Mouse (Mus musculus): ENCODE data around the gene Samm50. TPM values are rescaled to one million over a fixed set of nuclear protein-coding genes. Genes with fewer than 3 reads are reported as not detected.

Gene Samm50
- polyA plus RNA-seq, 3 experiments from 2014 or later: 31.9 to 49.9 (median 46.9) TPM

DNA sequence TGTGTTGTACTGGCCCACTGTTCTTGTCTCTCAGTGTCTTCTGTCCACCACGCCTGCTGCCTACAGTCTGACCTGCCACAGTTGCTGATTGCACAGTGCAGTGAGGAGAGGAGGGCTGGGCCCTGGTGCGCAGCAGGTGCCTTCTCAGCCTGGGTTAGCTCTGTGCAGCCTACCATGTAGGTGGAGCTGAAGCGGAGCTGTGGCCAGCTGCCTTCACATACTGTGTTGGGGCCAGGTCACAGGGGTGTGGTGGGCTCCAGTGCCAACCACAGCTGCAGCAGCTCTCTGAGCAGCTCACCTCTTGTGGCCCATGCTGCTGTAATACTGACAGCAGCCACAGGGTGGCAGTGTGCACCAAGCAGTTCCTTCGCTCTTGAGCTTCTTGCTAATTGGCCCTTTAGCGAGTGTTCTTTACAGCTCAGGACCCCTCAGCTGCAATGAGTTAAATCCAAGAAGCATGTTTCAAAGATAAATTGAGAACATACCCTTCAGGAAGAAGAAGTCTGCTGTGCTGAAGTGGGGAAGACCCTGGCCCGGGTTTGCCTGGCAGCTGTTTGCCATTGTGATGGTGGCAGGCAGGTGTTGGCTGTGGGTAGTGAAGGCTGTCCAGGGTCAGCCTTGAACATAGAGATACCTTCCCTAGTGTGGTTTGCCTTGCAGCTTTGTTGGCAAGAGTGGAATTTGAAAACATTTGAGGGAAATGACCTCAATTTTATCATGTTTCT, 20.2 kb downstream of the Samm50 start:
- peak; percentile 46 for ATAC-seq

- ATAC-seq: no peak
Observed at GRCm38 (mm10) chr15:84212756-84213105, 20.7 kb downstream of the Samm50 start.

- no peak for ATAC-seq
Observed at GRCm38 (mm10) chr15:84213162-84213739, 21.2 kb downstream of the Samm50 start.

GRCm38 (mm10) chr15:84214476-84214875, 22.4 kb downstream of the Samm50 start:
- no peak for ATAC-seq

DNA sequence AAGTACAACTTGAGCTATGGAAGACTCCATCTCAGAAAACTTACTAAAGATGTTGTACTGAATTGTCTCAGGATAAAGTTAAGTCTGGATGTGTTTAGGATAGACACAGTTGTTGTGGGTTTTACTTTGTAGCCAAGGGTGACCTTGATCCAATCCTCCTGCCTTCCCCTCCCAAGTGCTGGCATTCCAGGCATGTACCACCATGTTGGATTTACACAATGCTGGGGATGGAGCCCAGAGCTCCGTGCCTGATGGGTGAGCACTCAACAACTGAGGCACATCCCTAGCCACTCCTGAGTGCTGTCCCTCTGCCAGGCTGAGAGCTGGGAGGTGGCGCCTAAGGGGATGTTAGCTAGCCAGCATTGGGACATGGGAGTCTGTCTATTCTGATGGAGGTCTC, 23.2 kb downstream of the Samm50 start:
- no peak for ATAC-seq

DNA sequence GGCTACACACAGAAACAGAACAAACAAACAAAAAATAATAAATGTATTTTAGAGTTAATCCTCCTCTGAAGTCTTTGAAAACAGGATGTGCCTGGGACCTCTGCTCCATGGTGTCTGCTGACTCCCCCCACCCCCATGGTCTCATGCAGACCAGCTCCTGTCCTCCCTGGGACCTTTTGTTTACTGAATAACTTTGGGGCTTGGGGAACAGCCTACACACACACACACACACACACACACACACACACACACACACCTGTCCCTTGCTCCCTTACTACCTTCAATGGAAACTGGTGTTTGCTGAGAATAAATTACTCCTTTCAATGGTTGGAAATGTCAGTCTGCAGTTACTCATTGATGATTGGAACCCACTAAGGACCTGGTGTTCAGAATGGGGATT, 24.0 kb downstream of the Samm50 start:
- ATAC-seq: no peak

- no peak for ATAC-seq
Observed at GRCm38 (mm10) chr15:84216461-84217084, 24.5 kb downstream of the Samm50 start.

GRCm38 (mm10) chr15:84217969-84218782, 26.1 kb downstream of the Samm50 start:
- ATAC-seq: no peak

GRCm38 (mm10) chr15:84218783-84219271, 26.8 kb downstream of the Samm50 start:
- ATAC-seq: no peak

GRCm38 (mm10) chr15:84221539-84221938, 29.5 kb downstream of the Samm50 start:
- ATAC-seq: no peak

- no peak for ATAC-seq
Observed at GRCm38 (mm10) chr15:84223423-84223822, 31.4 kb downstream of the Samm50 start.

DNA sequence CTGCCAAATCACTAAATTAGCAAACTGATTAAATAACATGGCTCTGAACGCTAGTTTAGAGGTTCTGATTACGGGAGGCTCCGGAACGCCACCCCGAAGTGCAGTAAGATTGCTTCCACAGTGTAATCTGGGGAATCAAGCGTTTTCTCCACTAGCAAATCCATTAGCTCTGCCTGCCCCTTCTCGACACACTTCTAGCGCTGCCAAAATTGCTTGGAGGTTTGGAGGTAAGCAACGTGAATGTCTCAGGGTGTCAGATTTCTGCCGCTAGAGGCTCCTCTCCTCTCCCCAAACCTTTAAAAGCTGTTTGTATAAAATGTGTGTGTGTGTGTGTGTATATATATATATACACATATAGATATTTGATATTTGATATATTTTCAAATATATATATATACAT, 32.7 kb downstream of the Samm50 start:
- no peak for ATAC-seq

- ATAC-seq: no peak
Observed at GRCm38 (mm10) chr15:84226918-84227317, 34.9 kb downstream of the Samm50 start.

DNA sequence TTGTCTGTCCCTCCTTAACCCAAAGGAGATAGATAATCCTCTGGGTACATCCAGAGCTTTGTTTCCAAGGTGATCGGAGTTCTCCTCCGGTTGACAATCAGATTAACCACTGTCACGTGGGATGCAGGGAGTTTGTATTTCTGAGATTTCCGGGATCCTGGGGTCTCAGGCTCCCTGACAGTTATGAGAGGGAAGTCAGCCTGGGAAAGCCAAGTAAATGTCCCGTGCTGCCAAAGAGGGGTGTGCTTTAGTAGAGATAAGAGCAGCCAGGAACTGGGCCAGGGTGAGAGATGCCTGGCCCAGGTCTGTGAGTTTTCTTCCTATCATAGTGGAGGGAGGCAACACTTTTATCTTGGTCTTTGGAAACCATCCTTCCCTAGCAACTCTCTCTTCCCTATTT, 38.6 kb downstream of the Samm50 start:
- ATAC-seq: no peak

GRCm38 (mm10) chr15:84231113-84231712, 39.2 kb downstream of the Samm50 start:
- no peak for ATAC-seq

DNA sequence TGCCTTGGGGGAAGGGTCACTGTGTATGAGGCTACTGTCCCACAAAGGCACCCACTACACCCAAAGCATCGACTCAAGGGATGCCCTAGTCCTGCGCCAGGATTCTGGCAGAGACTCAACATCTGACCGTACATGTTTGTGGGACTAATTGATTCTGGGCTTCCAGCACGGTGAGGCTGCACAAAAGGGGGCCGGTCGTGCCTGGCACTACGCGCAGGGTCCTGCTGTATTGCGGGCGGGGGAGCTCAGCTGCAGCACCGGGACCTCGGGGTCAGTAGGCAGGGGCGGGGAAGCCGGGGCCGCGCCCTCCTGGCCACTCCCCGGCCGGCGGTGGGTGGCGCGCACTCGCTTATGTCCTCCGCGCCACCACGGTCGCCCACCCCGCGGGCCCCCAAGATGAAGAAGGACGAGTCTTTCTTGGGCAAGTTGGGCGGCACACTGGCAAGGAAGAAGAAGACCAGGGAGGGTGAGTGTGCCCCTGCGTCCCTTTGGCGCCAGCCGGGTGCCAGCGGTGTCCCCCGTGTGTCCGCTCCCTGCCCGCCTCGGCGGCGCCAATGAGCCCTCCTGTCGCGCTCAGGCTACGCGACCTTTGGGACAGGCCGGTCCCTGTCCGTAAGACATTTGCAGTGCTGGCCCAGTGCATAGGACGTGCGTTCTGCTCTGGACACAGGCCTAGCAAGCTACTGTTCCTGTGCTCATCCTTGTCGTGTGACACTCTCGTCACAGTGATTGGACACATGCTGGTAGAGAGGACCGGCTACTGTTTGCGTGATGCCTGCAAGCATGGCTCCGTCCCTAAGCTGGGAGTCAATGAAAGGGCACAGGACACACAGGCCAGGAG, 39.9 kb downstream of the Samm50 start, which contains the start of gene Parvb:
Parvb (plus strand) TSS at position 323 of the 841 bp plus-strand sequence.
- no peak for ATAC-seq

- no peak for ATAC-seq
Observed at GRCm38 (mm10) chr15:84232609-84233008, 40.6 kb downstream of the Samm50 start.

DNA sequence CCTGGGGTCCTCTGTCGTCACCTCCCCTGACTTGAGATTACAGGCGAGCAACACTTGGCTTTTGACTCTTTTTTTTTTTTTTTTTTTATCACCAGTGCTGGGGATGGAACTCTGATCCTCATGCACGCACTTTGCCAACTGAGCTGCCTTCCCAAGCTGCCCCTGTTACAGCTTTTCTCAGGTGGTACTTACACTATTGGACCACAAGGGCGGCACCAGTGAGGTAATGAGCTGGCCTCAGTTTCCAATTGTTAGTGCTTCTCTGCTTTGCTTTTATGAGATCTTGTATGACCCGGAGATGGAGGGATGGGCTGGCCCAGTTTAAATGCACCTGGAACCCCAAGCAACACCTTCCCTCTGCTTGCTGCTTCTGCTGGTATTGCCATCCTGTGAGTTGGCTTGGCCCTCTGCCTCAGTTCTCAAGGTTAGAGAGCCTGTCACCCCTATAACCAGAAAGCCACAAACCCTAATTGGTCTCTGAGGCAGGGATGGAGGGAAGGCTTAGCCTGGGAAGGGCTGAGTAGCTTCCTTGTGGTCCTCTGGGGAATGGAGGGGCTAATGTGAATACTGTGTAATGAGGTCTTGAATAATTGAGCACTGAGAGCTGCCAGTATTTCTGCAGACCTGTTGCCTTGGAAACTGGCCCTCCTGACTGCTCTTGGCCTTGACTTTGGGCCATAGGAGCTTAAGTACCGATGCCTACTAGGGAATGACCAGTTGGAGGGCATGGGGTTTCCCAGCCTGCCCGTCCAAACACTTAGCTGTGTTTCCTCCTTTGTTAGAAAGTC, 42.9 kb downstream of the Samm50 start:
- ATAC-seq: no peak

DNA sequence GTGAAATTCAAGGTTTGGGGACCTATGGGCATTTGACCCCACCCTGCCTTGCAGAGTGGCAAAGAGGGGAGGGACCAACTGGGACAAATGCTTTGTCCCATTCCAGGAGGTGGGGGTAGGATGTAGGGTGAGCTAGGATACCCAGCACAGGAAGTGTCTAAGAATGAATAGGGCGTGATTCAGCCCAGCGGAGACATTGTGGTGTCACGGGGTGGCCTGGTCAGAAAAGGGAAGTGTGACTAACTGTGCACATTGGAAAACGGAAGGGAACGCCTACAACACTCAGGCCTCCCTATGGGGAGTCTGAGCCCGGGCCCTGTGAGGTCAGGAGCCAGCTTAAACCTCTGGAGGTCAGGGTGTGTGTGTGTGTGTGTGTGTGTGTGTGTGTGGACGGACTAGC, 43.6 kb downstream of the Samm50 start:
- ATAC-seq: no peak

DNA sequence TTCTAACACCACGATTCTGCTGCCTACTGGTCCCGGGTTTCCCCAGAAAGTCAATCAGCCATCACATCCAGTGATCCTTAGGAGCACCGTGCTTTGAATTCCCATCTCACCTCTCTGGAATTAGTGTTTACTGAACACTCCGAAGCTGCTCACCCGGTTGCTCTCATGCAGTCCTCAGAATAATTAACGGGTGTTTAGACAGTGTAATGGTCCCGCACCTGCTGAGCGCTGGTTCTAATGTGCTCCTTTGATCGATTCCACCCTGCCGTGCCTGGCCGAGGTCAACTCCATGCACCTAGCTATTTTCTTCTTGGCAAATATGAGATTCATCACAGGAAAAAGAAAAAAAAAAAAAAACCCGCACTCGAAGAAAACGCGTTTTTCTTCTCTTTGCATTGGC, 46.5 kb downstream of the Samm50 start:
- no peak for ATAC-seq

DNA sequence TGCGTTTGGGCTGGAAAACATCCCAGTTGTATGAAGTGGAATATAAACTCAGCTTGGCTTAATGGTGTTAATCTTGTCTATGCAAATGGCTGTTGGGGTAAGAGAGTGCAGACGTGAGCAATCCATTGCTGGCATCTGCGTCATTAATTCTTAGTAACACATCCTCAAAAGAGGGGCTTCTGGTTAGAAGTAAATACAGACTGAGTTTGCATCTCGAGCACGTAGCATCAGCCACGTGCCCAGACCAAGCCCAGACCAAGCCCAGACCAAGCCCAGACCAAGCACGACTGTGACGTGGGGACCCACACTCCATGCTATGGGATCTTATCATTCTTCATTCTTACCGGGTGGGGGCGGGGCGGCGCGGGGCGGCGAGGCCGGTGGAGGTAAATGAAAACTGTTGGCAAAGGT, 47.0 kb downstream of the Samm50 start:
- ATAC-seq: no peak
